Mouse (Mus musculus): ENCODE data around the gene Med20.

DNA sequence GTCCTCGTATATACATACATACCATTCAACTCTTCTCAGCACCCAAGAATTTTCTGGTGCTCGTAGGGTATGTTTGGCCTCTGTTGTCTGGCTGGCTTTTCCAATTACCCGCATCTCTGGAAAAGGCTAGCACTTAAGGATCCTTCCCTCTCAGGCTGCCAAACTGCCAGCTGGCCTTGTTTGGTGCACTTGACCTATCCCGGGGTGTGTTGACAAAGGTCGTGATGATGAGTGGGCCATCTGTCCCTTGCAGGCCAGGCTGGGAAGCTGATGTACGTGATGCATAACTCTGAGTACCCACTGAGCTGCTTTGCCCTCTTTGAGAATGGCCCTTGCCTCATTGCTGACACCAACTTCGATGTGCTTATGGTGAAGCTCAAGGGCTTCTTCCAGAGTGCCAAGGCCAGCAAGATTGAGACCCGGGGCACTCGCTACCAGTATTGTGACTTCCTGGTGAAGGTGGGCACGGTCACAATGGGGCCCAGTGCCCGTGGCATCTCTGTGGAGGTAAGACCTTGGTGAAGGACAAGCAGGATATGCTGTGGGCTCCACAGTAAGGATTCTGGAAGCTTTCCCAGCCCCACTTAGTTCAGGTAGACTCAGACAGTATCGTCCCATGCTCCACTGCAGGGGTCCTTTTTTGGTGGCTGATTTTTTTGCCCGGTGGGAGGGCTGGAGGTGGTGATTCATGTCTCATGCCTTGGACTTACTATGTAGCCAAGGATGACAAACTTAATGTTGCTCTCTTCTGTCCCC lies 7.4 kb downstream of the Med20 start:
- TF ChIP-seq CTCF (conservative IDR thresholded peaks at IDR 0.05; ENCODE audit: insufficient read depth, insufficient read length, low read depth, low read length) (no peak), POLR2A (IDR thresholded peaks at IDR 0.05; ENCODE audit: low read depth, low read length) (no peak)
